Mouse (Mus musculus) bone marrow macrophage, adult 2 months (primary cell): ENCODE measurements around the gene C1qtnf12.

ENCODE experiments used
- CTCF ChIP-seq: IDR thresholded peaks from 2 replicates; pipeline ENCODE4 v1.5.1; 2012; ENCODE audit warnings: low read depth, mild to moderate bottlenecking, low read length, moderate library complexity
- POLR2A ChIP-seq: IDR thresholded peaks from 2 replicates; pipeline ENCODE4 v1.6.1; 2012; ENCODE audit warnings: mild to moderate bottlenecking, low read depth, low read length, borderline replicate concordance

- TF ChIP-seq CTCF = no peak
- TF ChIP-seq POLR2A = no peak
Measured at GRCm38 (mm10) chr4:155991211-155991907, 29.2 kb downstream of the C1qtnf12 start.
